Mouse (Mus musculus): ENCODE results near the gene B3gnt8.

GRCm38 (mm10) chr7:25624851-25625250 is 1.6 kb upstream of the B3gnt8 start:
- TF ChIP-seq CTCF (IDR thresholded peaks at IDR 0.05; ENCODE audit: control insufficient read depth, insufficient read depth, insufficient read length) = no peak
- TF ChIP-seq USF1 (IDR thresholded peaks at IDR 0.05; ENCODE audit: low read depth) = no peak
- TF ChIP-seq MYOD1 (IDR thresholded peaks at IDR 0.05; ENCODE audit: control insufficient read depth, insufficient read length, low read depth) = peak; percentile 88
- TF ChIP-seq MYOG (IDR thresholded peaks at IDR 0.05; ENCODE audit: control insufficient read depth, extremely low read depth, insufficient read length) = no peak

Data from C2C12 (cell line).